Mouse (Mus musculus) bone marrow, adult 2 months (tissue): ENCODE results near the gene Klf3. TPM values are rescaled to one million over a fixed set of nuclear protein-coding genes. Genes with fewer than 3 reads are reported as not detected.

Experiments
- H3K27ac ChIP-seq: fragments of 200-500 bp; 2 replicates; pipeline ENCODE4 v1.5.1; 2012; ENCODE audit warnings: low read depth, mild to moderate bottlenecking, control low read depth, inconsistent platforms, low read length; ENCODE audit not compliant: control insufficient read depth, poor library complexity, insufficient read depth
- H3K4me1 ChIP-seq: fragments of 200-500 bp; 2 replicates; pipeline ENCODE4 v1.6.1; 2011; ENCODE audit warnings: low read length; ENCODE audit not compliant: control insufficient read depth, insufficient read depth
- H3K4me3 ChIP-seq: fragments of 200-500 bp; replicated peaks from 2 replicates; pipeline ENCODE3; 2011; ENCODE audit warnings: mild to moderate bottlenecking, low read depth, low read length, control low read depth; ENCODE audit not compliant: control insufficient read depth
- CTCF ChIP-seq: fragments of 200-500 bp; IDR thresholded peaks from 2 replicates; pipeline ENCODE4 v1.5.1; 2011; ENCODE audit warnings: low read length, control low read depth; ENCODE audit not compliant: control insufficient read depth, insufficient read depth
- POLR2A ChIP-seq: fragments of 200-500 bp; IDR thresholded peaks from 2 replicates; pipeline ENCODE4 v1.6.1; 2011; ENCODE audit warnings: low read depth, mild to moderate bottlenecking, control low read depth, low read length, borderline replicate concordance; ENCODE audit not compliant: control insufficient read depth
- WGBS: fragments of 180-500 bp; shearing (Covaris S2); methylation state at CpG from one replicate; pipeline ENCODE4 v1.1.7; 2018; 5-methylcytosine and 5-hydroxymethylcytosine counted together
- polyA plus RNA-seq: library from polyadenylated mRNA; stranded (reverse); fragments of >200 nt; gene quantifications from 2 replicates; pipeline ENCODE4 v1.2.4, GENCODE M21; 2011; ENCODE audit warnings: low replicate concordance; ENCODE audit not compliant: missing spikeins, insufficient read depth, insufficient read length

Klf3 gene
- polyA plus RNA-seq, 1 experiment = 72.8 TPM

DNA sequence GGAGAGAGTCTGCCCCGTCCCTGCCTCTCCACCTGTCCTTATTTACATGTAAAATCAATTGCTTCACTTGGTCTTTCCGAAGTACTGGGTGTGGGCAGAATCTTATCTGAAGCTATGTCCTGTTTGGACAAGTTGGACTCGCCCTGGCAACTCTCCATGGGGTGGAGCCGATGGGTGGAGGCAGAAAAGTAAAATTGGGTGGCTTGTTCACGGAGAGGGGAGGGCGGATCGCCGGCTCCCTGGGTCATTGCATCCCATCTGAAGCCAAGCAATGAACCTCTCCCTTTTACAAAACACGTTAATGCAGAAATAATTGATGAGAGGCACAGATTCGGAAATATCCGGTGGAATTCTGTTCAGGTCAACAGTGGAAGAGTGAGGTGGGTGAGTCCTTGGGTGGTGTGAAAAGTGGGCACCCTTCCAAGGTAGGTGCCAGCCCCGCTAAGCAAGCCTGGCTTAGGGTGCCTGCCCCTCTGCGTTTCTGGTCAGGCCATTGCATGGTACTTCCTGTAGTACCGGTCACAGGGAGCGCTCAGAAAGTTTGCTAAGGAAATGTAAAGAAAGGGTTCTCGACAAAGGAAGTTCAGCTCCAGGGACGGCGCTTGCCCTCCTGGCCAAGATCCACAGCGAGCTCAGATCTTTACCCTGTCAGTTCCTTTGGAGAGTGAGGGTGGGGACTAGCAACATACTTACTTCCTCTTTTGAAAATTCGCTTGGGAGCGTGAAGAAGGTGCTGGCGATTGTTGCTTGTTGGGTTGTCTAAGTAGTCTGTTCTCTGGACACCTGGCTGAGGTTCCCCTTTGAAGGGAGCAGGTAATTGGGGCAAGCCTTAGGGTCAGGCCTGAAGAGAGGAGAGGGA is 9.2 kb downstream of the Klf3 start:
- TF ChIP-seq POLR2A (peak; percentile 68; the same call in 1 of the 2 replicates), CTCF (no peak)
- under 1% methylated on average over 22 of the region's 22 CpGs for WGBS
- Histone ChIP-seq H3K4me3 (peak overlapping the region; percentile 79), H3K27ac (peak overlapping the region; percentile 95), H3K4me1 (peaks cover 11% of the 10 kb centered on the region)

DNA sequence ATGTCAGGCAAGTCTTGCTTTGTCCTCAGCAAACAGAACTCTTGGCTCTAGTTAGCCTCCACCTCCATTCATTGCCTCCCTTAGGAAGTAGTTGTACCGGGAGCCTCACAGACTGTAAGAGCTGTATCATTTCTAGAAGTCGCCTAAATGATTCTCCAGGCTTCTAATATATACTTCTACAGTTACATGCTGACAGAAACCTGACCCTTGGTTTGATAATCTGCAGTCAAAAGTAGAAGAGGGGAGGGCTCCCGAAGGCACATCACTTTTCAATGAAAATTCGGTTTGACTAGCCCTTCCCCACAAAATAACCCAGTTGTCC is 9.8 kb downstream of the Klf3 start:
- Histone ChIP-seq H3K4me1 (peaks cover 11% of the 10 kb centered on the region), H3K4me3 (peak overlapping the region; percentile 79), H3K27ac (peak overlapping the region; percentile 95)
- WGBS = 2% methylated on average over 4 of the region's 4 CpGs
- TF ChIP-seq POLR2A (no peak), CTCF (no peak)

DNA sequence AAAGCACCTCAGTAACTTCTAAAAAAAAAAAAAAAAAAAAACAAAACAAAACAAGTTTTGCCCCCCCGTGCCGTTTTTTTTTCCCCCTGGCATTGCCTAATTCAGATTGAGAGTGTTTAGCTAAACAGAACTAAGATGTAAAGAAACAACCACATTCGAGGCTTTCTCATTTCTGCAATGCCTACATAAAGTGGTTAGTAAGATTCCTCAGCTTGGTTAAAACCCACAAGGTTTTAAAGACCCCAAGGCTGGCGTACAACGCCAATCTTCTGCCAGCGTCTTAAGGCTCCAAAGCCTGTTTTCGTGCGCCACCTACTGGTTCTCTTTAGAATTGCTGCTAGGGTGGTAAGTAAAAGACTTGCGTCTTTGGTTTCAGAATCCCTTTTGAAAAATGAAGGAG is 10.2 kb downstream of the Klf3 start:
- peak; percentile 65 for TF ChIP-seq CTCF
- TF ChIP-seq POLR2A = no peak
- WGBS = under 1% methylated on average over 9 of the region's 9 CpGs
- Histone ChIP-seq H3K27ac (no peak overlapping the region), H3K4me3 (peak overlapping the region; percentile 10), H3K4me1 (peaks cover 11% of the 10 kb centered on the region)

DNA sequence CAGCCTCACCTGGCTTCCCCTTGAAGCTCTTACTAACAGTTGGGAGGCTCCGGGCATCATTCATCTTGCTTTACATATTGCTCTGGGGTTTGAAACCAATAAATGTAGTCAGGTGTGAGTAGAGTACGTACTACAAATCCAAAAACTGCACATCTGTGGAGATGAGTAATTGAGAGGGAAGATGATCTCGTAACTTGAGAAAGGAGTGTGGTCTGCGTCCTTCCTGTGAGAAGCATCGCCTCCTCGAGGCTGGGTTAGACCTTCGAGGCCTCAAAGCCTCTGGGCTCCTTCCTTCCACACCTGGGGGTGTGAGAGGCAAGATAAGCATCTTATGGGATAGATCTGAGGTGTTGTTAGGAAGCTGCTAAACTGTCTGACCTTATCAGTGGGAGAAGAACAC is 11.2 kb downstream of the Klf3 start:
- Histone ChIP-seq H3K4me1 (peaks cover 8% of the 10 kb centered on the region), H3K4me3 (peak overlapping the region; percentile 13), H3K27ac (no peak overlapping the region)
- WGBS = 68% methylated on average over 7 of the region's 7 CpGs
- TF ChIP-seq POLR2A = no peak
- no peak for TF ChIP-seq CTCF

DNA sequence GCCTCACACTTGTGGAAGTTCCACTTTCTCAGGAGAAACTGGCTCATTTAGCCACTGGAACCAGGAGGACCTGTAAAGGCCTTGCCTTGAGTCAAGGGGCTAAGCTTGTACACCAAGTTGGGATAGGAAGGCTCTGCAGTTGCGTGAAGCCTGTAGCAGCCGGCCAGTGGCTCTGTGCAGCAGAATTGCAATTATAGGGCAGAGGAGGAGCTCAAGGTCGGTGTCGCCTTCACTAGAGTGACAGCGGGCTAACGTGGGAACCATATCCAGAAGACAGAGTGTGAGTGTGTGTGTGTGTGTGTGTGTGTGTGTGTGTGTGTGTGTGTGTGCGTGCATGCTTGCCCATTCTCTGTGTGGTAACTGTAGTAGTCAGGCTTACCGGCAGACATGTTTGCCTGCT is 12.4 kb downstream of the Klf3 start:
- no peak overlapping the region for H3K27ac ChIP-seq
- H3K4me3 ChIP-seq = no peak overlapping the region
- WGBS = 90% methylated on average over 8 of the region's 8 CpGs
- TF ChIP-seq CTCF (no peak), POLR2A (no peak)
- peaks cover 3% of the 10 kb centered on the region for H3K4me1 ChIP-seq

DNA sequence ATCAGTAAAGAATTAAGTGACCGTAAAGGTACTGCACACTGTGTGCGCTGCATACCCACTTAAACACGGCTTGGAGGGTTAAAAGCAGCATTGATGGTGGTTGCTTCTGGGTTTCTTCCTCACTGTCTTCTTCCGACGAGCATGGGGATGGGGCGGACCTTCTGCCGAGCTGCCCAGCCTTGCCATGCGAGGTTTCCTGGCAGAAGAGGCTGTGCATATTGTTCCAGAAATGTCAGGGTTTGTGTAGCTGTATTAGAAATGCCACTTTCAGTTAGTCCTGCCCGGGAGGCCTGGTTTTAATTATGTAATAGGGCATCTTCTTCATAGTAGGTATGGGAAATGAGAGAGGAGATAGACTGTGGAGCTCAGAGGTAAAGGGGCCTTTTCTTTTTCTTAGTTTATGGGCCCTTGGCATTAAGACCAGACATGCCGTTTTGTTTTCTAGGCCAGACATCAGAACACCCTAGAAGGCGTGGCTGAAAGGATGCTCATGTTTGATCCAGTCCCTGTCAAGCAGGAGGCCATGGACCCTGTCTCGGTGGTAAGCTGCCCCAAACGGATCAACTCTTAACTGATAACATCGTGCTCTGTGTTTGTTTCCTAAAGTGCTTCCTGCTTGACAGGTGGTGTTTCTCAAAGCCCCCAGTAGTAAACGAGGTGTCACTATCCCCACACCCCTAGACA is 13.2 kb downstream of the Klf3 start:
- no peak overlapping the region for H3K27ac ChIP-seq
- 76% methylated on average over 15 of the region's 15 CpGs for WGBS
- no peak overlapping the region for H3K4me3 ChIP-seq
- TF ChIP-seq CTCF = no peak
- no peak for TF ChIP-seq POLR2A
- H3K4me1 ChIP-seq = peaks cover 2% of the 10 kb centered on the region

DNA sequence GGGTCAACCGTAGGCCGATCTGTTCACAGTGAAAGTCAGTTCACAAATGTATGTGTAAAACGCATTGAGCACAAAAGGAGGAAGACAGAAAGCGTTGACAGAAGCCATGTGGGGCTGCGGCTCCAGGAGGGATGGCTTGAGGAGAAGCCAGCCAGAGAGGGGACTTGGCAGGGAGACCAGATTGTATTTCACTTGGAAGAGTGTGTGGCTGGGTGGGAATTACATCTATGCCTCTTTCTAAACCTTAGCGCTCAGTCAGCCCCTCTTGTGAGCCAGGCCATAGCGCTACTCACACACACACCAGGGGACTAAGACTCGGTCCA is 13.7 kb downstream of the Klf3 start:
- H3K4me1 ChIP-seq = peaks cover 2% of the 10 kb centered on the region
- 92% methylated on average over 8 of the region's 8 CpGs for WGBS
- H3K4me3 ChIP-seq = no peak overlapping the region
- TF ChIP-seq CTCF = no peak
- TF ChIP-seq POLR2A = no peak
- H3K27ac ChIP-seq = no peak overlapping the region

DNA sequence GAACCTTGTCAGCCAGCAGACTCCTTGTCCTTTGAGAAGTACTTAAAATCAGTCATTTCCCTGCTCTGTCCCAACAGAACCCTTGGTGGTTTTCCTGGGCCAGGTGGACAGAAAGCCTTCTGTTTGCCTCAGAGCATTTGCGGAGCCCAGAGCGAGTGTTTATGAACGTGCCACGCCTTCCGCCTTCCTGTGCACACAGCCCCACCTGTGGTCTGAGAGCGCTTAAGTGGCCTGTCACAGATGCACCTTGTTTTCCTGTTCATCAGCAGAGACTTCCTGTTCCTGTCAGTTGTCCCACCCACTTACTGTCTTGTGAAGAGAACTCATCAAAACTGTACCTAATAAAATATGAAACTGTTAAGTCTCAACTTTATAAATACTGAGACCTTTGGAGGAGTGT is 16.2 kb downstream of the Klf3 start:
- no peak overlapping the region for H3K4me3 ChIP-seq
- TF ChIP-seq POLR2A = no peak
- no peak for TF ChIP-seq CTCF
- 26% methylated on average over 6 of the region's 6 CpGs for WGBS
- peak overlapping the region; percentile 12; the same call in 1 of the 2 replicates for H3K27ac ChIP-seq
- H3K4me1 ChIP-seq = peaks cover 2% of the 10 kb centered on the region

DNA sequence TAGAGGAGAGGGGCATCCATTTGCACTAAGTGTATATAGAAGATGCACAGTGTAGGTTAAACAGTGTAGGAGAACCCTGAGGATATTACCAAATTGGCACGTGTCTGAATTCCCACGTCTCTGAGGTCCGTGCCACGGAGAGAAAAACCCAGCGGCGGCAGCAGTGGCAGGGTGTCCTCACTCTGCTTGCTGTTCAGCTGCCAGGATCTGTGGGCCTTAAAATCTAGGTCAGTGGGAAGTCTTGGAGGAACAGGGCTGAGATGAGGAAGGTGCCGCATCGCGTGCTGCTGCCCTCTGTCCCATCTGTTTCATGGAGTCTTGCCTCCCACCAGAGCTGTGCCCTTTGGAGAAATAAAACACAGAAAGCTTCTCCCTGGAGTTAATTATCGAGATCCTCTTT is 16.9 kb downstream of the Klf3 start:
- no peak overlapping the region for H3K27ac ChIP-seq
- no peak overlapping the region for H3K4me3 ChIP-seq
- WGBS = 90% methylated on average over 10 of the region's 10 CpGs
- TF ChIP-seq POLR2A (no peak), CTCF (no peak)
- H3K4me1 ChIP-seq = peaks cover 2% of the 10 kb centered on the region

DNA sequence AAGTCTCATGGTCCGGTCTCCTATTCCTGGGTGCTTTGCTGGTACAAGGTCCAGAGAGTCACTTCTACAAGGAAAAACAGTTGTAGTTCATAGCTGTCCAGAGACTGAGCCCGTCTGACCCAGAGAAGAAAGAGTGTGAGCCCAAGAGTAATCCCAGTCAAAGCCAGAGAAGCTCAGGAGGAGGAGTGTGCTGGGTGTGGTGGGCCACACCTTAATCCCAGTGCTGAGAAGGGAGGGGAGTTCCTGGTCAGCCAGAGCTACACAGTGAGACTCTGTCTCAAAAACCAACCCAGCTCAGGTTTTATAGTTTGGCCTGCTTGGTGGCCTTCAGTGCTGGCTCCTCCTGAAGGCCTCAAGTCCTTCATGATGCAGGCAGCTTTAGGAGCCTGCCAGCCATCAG is 18.1 kb downstream of the Klf3 start:
- 92% methylated on average over 2 of the region's 2 CpGs for WGBS
- Histone ChIP-seq H3K4me1 (peaks cover 2% of the 10 kb centered on the region), H3K27ac (no peak overlapping the region), H3K4me3 (no peak overlapping the region)
- TF ChIP-seq CTCF (no peak), POLR2A (no peak)
